Mouse (Mus musculus): ENCODE results near the gene Cd247. TPM values are rescaled to one million over a fixed set of nuclear protein-coding genes. Genes with fewer than 3 reads are reported as not detected.

Cd247 gene
- polyA plus RNA-seq, 1 experiment from 2014 or later: 0.63 TPM

- Histone ChIP-seq H3K9ac (no peak overlapping the region), H3K4me1 (peaks cover 28% of the 10 kb centered on the region), H3K9me3 (replicated peaks) (no peaks in the 10 kb centered on the region), H3K4me3 (no peak overlapping the region), H3K4me2 (no peak overlapping the region), H3K36me3 (ENCODE audit: poor library complexity, severe bottlenecking) (no peaks in the 10 kb centered on the region), H3K27ac (no peak overlapping the region), H3K27me3 (peaks cover 56% of the 10 kb centered on the region)
- 81% methylated on average over 4 of the region's 4 CpGs for WGBS
- ATAC-seq: no peak
These were observed 60.4 kb downstream of the Cd247 start for GRCm38 (mm10) chr1:165848881-165849280.

- Histone ChIP-seq H3K27ac (no peak overlapping the region), H3K9me3 (replicated peaks) (no peaks in the 10 kb centered on the region), H3K4me2 (no peak overlapping the region), H3K4me3 (no peak overlapping the region), H3K27me3 (peaks cover 50% of the 10 kb centered on the region), H3K4me1 (peaks cover 19% of the 10 kb centered on the region), H3K36me3 (ENCODE audit: poor library complexity, severe bottlenecking) (no peaks in the 10 kb centered on the region), H3K9ac (no peak overlapping the region)
- no peak for ATAC-seq
- WGBS: 88% methylated on average over 17 of the region's 17 CpGs
These were observed 61.3 kb downstream of the Cd247 start for GRCm38 (mm10) chr1:165849458-165850445.

- Histone ChIP-seq H3K4me3 (no peak overlapping the region), H3K4me1 (peaks cover 11% of the 10 kb centered on the region), H3K27me3 (peaks cover 31% of the 10 kb centered on the region), H3K9me3 (replicated peaks) (no peaks in the 10 kb centered on the region), H3K27ac (no peak overlapping the region), H3K9ac (no peak overlapping the region), H3K36me3 (ENCODE audit: poor library complexity, severe bottlenecking) (no peaks in the 10 kb centered on the region), H3K4me2 (no peak overlapping the region)
- 46% methylated on average over 5 of the region's 5 CpGs for WGBS
- ATAC-seq: peak; percentile 48
These were observed 63.6 kb downstream of the Cd247 start for GRCm38 (mm10) chr1:165852131-165852530.

GRCm38 (mm10) chr1:165853131-165853721, 64.7 kb downstream of the Cd247 start:
- no peak for ATAC-seq
- Histone ChIP-seq H3K9me3 (replicated peaks) (no peaks in the 10 kb centered on the region), H3K27me3 (peaks cover 22% of the 10 kb centered on the region), H3K36me3 (ENCODE audit: poor library complexity, severe bottlenecking) (no peaks in the 10 kb centered on the region), H3K4me1 (peaks cover 11% of the 10 kb centered on the region), H3K4me3 (no peak overlapping the region), H3K9ac (no peak overlapping the region), H3K27ac (no peak overlapping the region), H3K4me2 (no peak overlapping the region)
- 51% methylated on average over 4 of the region's 4 CpGs for WGBS

GRCm38 (mm10) chr1:165853729-165854420, 65.4 kb downstream of the Cd247 start:
- Histone ChIP-seq H3K9me3 (replicated peaks) (no peaks in the 10 kb centered on the region), H3K4me3 (no peak overlapping the region), H3K36me3 (ENCODE audit: poor library complexity, severe bottlenecking) (no peaks in the 10 kb centered on the region), H3K9ac (no peak overlapping the region), H3K27me3 (peaks cover 22% of the 10 kb centered on the region), H3K27ac (no peak overlapping the region), H3K4me2 (no peak overlapping the region), H3K4me1 (peaks cover 11% of the 10 kb centered on the region)
- 62% methylated on average over 10 of the region's 10 CpGs for WGBS
- peak; percentile 37; the same call in 1 of the 2 replicates for ATAC-seq

GRCm38 (mm10) chr1:165855759-165856545, 67.5 kb downstream of the Cd247 start:
- Histone ChIP-seq H3K9me3 (replicated peaks) (no peaks in the 10 kb centered on the region), H3K4me1 (peaks cover 11% of the 10 kb centered on the region), H3K9ac (no peak overlapping the region), H3K36me3 (ENCODE audit: poor library complexity, severe bottlenecking) (no peaks in the 10 kb centered on the region), H3K4me2 (no peak overlapping the region), H3K27ac (no peak overlapping the region), H3K4me3 (no peak overlapping the region), H3K27me3 (peaks cover 9% of the 10 kb centered on the region)
- 53% methylated on average over 9 of the region's 9 CpGs for WGBS
- ATAC-seq: no peak

GRCm38 (mm10) chr1:165857279-165857678, 68.8 kb downstream of the Cd247 start:
- Histone ChIP-seq H3K4me1 (peaks cover 16% of the 10 kb centered on the region), H3K9ac (no peak overlapping the region), H3K4me3 (no peak overlapping the region), H3K27me3 (peaks cover 4% of the 10 kb centered on the region), H3K9me3 (replicated peaks) (no peaks in the 10 kb centered on the region), H3K27ac (no peak overlapping the region), H3K4me2 (no peak overlapping the region), H3K36me3 (ENCODE audit: poor library complexity, severe bottlenecking) (no peaks in the 10 kb centered on the region)
- no peak for ATAC-seq
- WGBS: 94% methylated on average over 11 of the region's 11 CpGs

GRCm38 (mm10) chr1:165858356-165858755, 69.9 kb downstream of the Cd247 start:
- no peak overlapping the region for H3K4me3 ChIP-seq
- no peaks in the 10 kb centered on the region for H3K9me3 ChIP-seq (replicated peaks)
- H3K9ac ChIP-seq: no peak overlapping the region
- WGBS: 87% methylated on average over 5 of the region's 5 CpGs
- no peak overlapping the region for H3K4me2 ChIP-seq
- peaks cover 4% of the 10 kb centered on the region for H3K27me3 ChIP-seq
- H3K36me3 ChIP-seq (ENCODE audit: poor library complexity, severe bottlenecking): no peaks in the 10 kb centered on the region
- H3K27ac ChIP-seq: no peak overlapping the region
- ATAC-seq: no peak
- H3K4me1 ChIP-seq: peaks cover 16% of the 10 kb centered on the region

GRCm38 (mm10) chr1:165860373-165861234, 72.1 kb downstream of the Cd247 start:
- Histone ChIP-seq H3K4me3 (no peak overlapping the region), H3K27ac (no peak overlapping the region), H3K27me3 (peaks cover 4% of the 10 kb centered on the region), H3K9ac (no peak overlapping the region), H3K9me3 (replicated peaks) (no peaks in the 10 kb centered on the region), H3K4me1 (peaks cover 23% of the 10 kb centered on the region), H3K36me3 (ENCODE audit: poor library complexity, severe bottlenecking) (peaks cover 7% of the 10 kb centered on the region; the same call in 1 of the 2 replicates), H3K4me2 (no peak overlapping the region)
- ATAC-seq: no peak
- WGBS: 79% methylated on average over 9 of the region's 9 CpGs

- H3K4me2 ChIP-seq: no peak overlapping the region
- H3K27me3 ChIP-seq: peaks cover 4% of the 10 kb centered on the region
- H3K9me3 ChIP-seq (replicated peaks): no peaks in the 10 kb centered on the region
- 67% methylated on average over 3 of the region's 3 CpGs for WGBS
- ATAC-seq: no peak
- H3K4me3 ChIP-seq: no peak overlapping the region
- peaks cover 7% of the 10 kb centered on the region; the same call in 1 of the 2 replicates for H3K36me3 ChIP-seq (ENCODE audit: poor library complexity, severe bottlenecking)
- no peak overlapping the region for H3K9ac ChIP-seq
- no peak overlapping the region for H3K27ac ChIP-seq
- H3K4me1 ChIP-seq: peaks cover 26% of the 10 kb centered on the region
These were observed 72.7 kb downstream of the Cd247 start for GRCm38 (mm10) chr1:165861235-165861609.

GRCm38 (mm10) chr1:165862059-165862458, 73.6 kb downstream of the Cd247 start:
- ATAC-seq: peak; percentile 61

More at GRCm38 (mm10) chr1:165862059-165862458, 73.6 kb downstream of the Cd247 start:
- no peaks in the 10 kb centered on the region for H3K9me3 ChIP-seq (replicated peaks)
- H3K36me3 ChIP-seq (ENCODE audit: poor library complexity, severe bottlenecking): peaks cover 14% of the 10 kb centered on the region
- H3K4me2 ChIP-seq: no peak overlapping the region
- H3K4me1 ChIP-seq: peaks cover 26% of the 10 kb centered on the region
- H3K9ac ChIP-seq: no peak overlapping the region
- H3K4me3 ChIP-seq: no peak overlapping the region
- H3K27ac ChIP-seq: no peak overlapping the region
- no peaks in the 10 kb centered on the region for H3K27me3 ChIP-seq
- WGBS: 44% methylated on average over 7 of the region's 7 CpGs

All from forebrain, embryonic 13.5 days (tissue).